Mouse (Mus musculus): ENCODE measurements around the gene Srcin1.

DNA sequence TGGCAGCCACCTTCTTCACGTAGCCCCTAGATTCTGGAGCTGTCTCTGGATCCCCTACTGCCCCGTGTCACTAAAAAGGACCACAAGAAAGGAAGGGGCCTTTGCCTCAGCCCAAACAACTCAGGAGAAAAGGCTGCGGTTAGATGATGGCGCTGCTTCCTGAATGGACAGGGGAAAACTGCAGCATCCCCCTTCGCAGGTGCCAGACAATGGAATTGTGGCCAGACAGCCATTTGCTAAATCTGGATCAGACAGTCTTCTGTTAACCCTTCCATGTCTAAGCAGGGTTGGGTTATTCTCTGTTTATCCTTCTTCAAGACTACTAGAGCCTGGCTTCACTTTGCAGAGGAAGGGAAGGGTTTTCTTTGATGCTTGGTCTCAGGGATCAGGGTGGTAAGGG, 45.0 kb downstream of the Srcin1 start:
- TF ChIP-seq CTCF (IDR thresholded peaks at IDR 0.05; ENCODE audit: control insufficient read depth, insufficient read depth, insufficient replicate concordance, low read depth, low read length) = no peak
- TF ChIP-seq POLR2A (IDR thresholded peaks at IDR 0.05; ENCODE audit: control insufficient read depth, low read depth, low read length) = no peak

All from testis, adult 2 months (tissue).